Mouse (Mus musculus) spleen, adult 2 months (tissue): ENCODE measurements around the gene Pramef12.

ENCODE experiments used
- CTCF ChIP-seq: fragments of 200-500 bp; IDR thresholded peaks from 2 replicates; pipeline ENCODE4 v1.5.1; 2011; ENCODE audit warnings: mild to moderate bottlenecking, inconsistent platforms; ENCODE audit not compliant: insufficient read depth, insufficient read length, insufficient replicate concordance; ENCODE audit errors: extremely low read depth
- POLR2A ChIP-seq: fragments of 200-500 bp; IDR thresholded peaks from 2 replicates; pipeline ENCODE4 v1.6.1; 2011; ENCODE audit warnings: low read depth, low read length, inconsistent platforms

DNA sequence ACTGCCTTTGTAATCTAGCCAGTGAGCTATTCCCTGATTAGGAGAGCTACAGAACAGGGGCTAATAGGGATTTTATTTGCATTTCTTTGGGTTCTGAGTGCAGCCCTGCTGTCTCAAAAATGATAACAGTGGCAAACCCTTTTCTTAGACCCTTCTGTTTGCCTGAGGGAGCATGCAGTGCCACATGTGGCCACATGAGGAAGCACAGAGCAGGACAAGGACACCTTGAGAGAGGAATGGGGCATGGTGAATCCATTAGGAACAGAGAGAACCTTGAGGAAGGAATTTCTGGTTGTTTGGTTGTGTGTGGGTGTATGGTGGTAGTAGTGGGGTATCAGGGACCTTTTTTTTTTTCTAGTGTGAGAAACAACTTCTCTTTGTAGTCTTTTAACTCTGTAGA, 12.4 kb upstream of the Pramef12 start:
- no peak for TF ChIP-seq CTCF
- no peak for TF ChIP-seq POLR2A
